Mouse (Mus musculus) heart, embryonic 14.5 days (tissue): Measurements from ENCODE around the gene Pgc. TPM values are rescaled to one million over a fixed set of nuclear protein-coding genes. Genes with fewer than 3 reads are reported as not detected.

ENCODE experiments used
- ATAC-seq: fragments of 200-750 bp; cut with Nextera tagmentation; 2 replicates; pipeline ENCODE4 v1.8.0; 2017; ENCODE audit warnings: low read depth, moderate TSS enrichment; ENCODE audit not compliant: insufficient number of reproducible peaks, insufficient read depth, low FRiP score
- H3K27ac ChIP-seq, 2 experiments: fragments of 200-500 bp in 1 of 2; fragments of 300-500 bp in 1 of 2; sonication (generic) in 1 of 2; replicated peaks in 1 of 2; 2 replicates each; pipeline ENCODE4 v1.5.1; 2012 to 2014; ENCODE audit warnings: low read depth in 2 of 2, low read length in 2 of 2, control low read depth in 1 of 2, mild to moderate bottlenecking in 1 of 2, mixed read lengths in 1 of 2; ENCODE audit not compliant: control insufficient read depth in 1 of 2, insufficient read depth in 1 of 2
- H3K27me3 ChIP-seq: fragments of 300-500 bp; sonication (generic); 2 replicates; pipeline ENCODE4 v1.6.1; 2014; ENCODE audit warnings: mild to moderate bottlenecking, low read length, control low read depth; ENCODE audit not compliant: control insufficient read depth, insufficient read depth
- H3K36me3 ChIP-seq: fragments of 300-500 bp; sonication (generic); 2 replicates; pipeline ENCODE4 v1.6.1; 2014; ENCODE audit warnings: mild to moderate bottlenecking, control low read depth, low read length, mixed read lengths; ENCODE audit not compliant: control insufficient read depth, insufficient read depth
- H3K4me1 ChIP-seq, 2 experiments: fragments of 200-500 bp in 1 of 2; fragments of 300-500 bp in 1 of 2; sonication (generic) in 1 of 2; 2 replicates each; pipeline ENCODE4 v1.6.1; 2012 to 2014; ENCODE audit warnings: low read length in 2 of 2, control low read depth in 1 of 2, mixed read lengths in 1 of 2; ENCODE audit not compliant: control insufficient read depth in 2 of 2, insufficient read depth in 2 of 2
- H3K4me2 ChIP-seq: fragments of 300-500 bp; sonication (generic); 2 replicates; pipeline ENCODE4 v1.6.1; 2014; ENCODE audit warnings: mild to moderate bottlenecking, low read length
- H3K4me3 ChIP-seq, 2 experiments: fragments of 200-500 bp in 1 of 2; fragments of 300-500 bp in 1 of 2; sonication (generic) in 1 of 2; 2 replicates each; pipeline ENCODE4 v1.5.1; 2012 to 2014; ENCODE audit warnings: low read length in 2 of 2, mild to moderate bottlenecking in 2 of 2, control low read depth in 1 of 2, low read depth in 1 of 2, moderate library complexity in 1 of 2; ENCODE audit not compliant: control insufficient read depth in 1 of 2, insufficient read depth in 1 of 2
- H3K9ac ChIP-seq: fragments of 300-500 bp; sonication (generic); 2 replicates; pipeline ENCODE4 v1.6.1; 2014; ENCODE audit warnings: mild to moderate bottlenecking, low read length
- H3K9me3 ChIP-seq: fragments of 300-500 bp; sonication (generic); 2 replicates; pipeline ENCODE4 v1.6.1; 2016; ENCODE audit warnings: low read length, control low read depth; ENCODE audit not compliant: control insufficient read depth
- WGBS: fragments of 180-500 bp; shearing (Covaris S2); extraction: QIAGEN DNeasy Blood & Tissue Kit; methylation state at CpG from one replicate; pipeline ENCODE4 v1.1.7; 2014; 5-methylcytosine and 5-hydroxymethylcytosine counted together
- polyA plus RNA-seq: library from polyadenylated mRNA; unstranded; fragments of >200 nt; fragmentation: Nextera tagmentation; extraction: Ambion mirVana; gene quantifications from 2 replicates; pipeline ENCODE4 v1.2.1, GENCODE M21; 2014

The Pgc gene
- polyA plus RNA-seq, 1 experiment from 2014 or later, result 0.15 TPM

DNA sequence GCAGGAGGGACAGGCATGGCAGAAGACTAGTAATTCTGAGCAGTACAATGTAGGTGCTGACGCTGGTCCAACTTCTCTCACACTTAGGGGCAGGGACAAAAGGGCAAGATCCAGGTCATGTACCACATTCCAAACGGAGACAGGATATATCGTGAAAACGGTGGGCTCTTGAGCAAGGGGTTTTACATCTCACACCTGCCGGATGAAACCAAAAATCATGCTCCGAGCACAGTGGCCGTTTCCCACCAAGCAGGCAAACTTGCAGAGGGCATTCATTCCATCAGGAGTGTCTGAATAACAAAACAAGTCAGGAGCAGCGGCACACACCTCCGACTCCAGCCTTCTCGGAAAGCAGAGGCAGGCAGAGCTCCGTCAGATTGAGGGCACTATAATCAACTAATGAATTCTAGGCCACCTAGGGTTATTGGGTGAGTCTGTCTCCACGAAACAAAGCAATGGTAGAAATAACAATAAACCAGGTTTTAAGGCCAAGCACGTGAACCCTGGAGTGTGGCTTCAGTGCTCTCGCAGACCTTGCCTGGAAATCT, 9.0 kb downstream of the Pgc start:
- ATAC-seq, result no peak
- Histone ChIP-seq H3K9ac (no peak overlapping the region), H3K27me3 (no peaks in the 10 kb centered on the region), H3K9me3 (no peaks in the 10 kb centered on the region), H3K4me3 (no peak overlapping the region), H3K4me2 (no peak overlapping the region), H3K36me3 (0 out of 2 replicates have a peak, but pooled peaks cover 5% of the 10 kb centered on the region), H3K27ac (no peak overlapping the region), H3K4me1 (peaks cover 12 to 21% of the 10 kb centered on the region in 2 experiments)
- WGBS, result 75% methylated on average over 14 of the region's 14 CpGs

DNA sequence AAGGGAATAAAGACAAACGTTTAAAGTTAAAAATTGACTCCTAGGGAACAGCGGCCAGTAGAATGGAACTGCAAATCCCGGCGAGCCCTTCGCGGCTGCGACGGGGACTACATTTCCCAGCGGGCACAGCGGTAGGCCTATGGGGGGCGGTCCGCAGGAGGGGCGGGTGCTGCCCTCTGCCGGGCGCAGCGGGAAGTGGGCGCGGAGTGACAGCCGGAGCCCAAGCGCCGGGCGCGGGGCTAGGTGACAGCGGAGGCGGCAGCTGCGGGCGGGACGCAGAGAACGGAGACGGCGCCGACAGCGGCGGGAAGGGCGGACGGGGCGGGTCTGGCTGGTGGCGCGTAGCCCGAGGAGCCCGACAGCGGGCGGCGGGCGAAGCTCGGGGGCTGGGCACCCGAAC, 10.2 kb downstream of the Pgc start, which contains the start of gene Tfeb:
Tfeb (plus strand) TSS at position 175 of the 400 bp plus-strand sequence.
- Histone ChIP-seq H3K4me2 (peak within 1 kb of the TSS; percentile 82), H3K9me3 (no peaks in the 10 kb centered on the region), H3K4me1 (peaks cover 17 to 32% of the 10 kb centered on the region in 2 experiments), H3K36me3 (0 out of 2 replicates have a peak, but pooled peaks cover 5% of the 10 kb centered on the region), H3K9ac (peak within 1 kb of the TSS; percentile 95), H3K27ac (peak within 1 kb of the TSS; percentile 89 to 95), H3K27me3 (no peaks in the 10 kb centered on the region), H3K4me3 (peak within 1 kb of the TSS; percentile 88 to 90)
- peak; percentile 68 for ATAC-seq
- under 1% methylated on average over 45 of the region's 47 CpGs for WGBS

DNA sequence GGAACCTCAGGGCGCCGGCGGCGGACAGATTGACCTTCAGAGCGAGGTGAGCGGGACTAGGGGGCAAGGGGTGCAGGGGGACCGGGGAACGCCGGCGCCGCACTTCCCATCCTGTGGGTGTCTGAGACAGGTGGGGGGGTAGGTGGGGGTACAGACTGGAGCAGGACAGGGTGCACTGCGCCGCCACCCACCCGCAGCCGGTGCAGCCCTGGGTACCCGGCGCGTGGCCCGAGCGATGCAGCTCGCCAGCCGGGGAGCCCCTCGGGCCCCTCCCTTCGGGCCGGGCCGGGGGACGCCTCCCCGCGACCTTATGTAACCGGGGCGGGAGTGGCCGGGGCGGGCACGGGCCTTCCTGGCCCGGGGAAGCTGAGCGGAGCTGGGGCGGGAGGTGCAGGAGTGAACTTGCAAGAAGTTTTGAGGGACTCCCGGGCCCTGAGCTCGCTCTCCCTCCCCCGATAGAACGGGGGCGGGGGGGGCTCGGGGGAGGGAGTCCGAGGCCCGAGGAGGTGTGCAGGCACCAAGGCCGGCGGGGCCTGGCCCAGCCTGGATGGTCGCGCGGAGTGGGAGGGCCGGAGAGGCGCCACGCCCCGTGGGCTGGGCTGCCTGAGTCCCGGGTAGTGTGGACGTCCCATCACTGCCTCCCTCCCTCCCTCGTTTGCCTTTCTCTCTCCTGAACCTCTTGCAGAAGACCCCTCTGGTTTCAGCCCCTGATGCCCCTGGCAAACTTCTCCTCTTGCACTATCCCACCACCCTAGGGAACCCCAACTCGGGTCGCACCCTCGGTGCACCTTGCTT, 10.8 kb downstream of the Pgc start:
- WGBS, result under 1% methylated on average over 33 of the region's 60 CpGs
- Histone ChIP-seq H3K9ac (peak overlapping the region; percentile 95), H3K4me2 (peak overlapping the region; percentile 82), H3K9me3 (no peaks in the 10 kb centered on the region), H3K4me1 (peaks cover 17 to 32% of the 10 kb centered on the region in 2 experiments), H3K27me3 (no peaks in the 10 kb centered on the region), H3K4me3 (peak overlapping the region; percentile 88 to 90), H3K36me3 (0 out of 2 replicates have a peak, but pooled peaks cover 5% of the 10 kb centered on the region), H3K27ac (peak overlapping the region; percentile 89 to 95)
- peak; percentile 87 for ATAC-seq

- Histone ChIP-seq H3K9ac (peak overlapping the region; percentile 95), H3K27ac (peak overlapping the region; percentile 59 to 95), H3K27me3 (no peaks in the 10 kb centered on the region), H3K4me3 (peak overlapping the region; percentile 88 to 90), H3K4me2 (peak overlapping the region; percentile 82), H3K9me3 (no peaks in the 10 kb centered on the region), H3K36me3 (0 out of 2 replicates have a peak, but pooled peaks cover 5% of the 10 kb centered on the region), H3K4me1 (peaks cover 21 to 40% of the 10 kb centered on the region in 2 experiments)
- ATAC-seq, result peak; percentile 45
- WGBS, result under 1% methylated on average over 59 of the region's 61 CpGs
Observed at GRCm38 (mm10) chr17:47738066-47738878, 11.6 kb downstream of the Pgc start.

DNA sequence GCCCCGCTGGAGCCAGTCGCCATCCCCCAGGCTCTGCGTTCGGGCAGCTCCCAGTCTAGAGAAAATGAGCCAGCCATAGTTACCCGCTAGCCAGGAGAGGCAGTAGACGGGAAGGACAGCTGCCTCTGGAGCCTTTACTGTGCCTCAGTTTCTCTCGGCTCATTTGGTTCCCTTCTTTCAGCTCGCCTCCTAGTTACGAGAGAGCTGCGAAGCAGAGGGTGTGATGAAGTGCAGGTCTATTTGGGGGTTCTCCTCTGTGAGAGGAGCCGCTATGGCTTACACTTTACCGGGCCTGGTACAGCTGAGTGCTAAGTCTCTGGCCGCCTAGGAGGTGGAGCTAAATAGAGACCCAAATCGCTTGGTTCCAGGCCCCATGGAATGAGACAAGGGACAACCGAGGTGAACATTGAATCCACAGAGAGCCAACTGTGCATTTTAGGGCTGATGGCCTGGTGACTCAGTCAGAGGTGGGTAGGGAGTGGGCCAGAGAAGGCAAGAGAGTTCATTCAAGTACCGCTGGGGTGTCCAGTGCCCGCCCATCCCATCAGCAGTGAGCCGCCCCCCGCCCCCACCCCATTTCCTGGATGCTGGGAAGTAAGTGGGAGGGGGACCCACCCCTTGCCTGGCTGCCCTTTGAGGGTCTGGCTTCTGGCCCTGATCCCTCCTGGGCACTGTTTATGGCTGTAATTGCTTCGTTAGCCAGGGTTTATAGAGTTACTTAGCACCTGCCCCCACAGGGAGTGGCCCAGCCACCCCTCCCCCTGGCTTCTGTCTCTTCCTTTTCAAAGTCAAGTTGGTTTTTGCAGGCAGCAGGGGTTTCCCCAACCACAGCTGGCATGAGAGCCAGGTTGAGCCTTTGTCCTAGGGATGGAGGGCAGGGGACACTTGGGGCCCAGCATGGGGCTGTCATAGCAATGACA, 12.5 kb downstream of the Pgc start:
- Histone ChIP-seq H3K4me3 (peak overlapping the region; percentile 88 to 90), H3K4me2 (peak overlapping the region; percentile 82), H3K9ac (peak overlapping the region; percentile 95), H3K4me1 (peaks cover 25 to 45% of the 10 kb centered on the region in 2 experiments), H3K9me3 (no peaks in the 10 kb centered on the region), H3K27me3 (no peaks in the 10 kb centered on the region), H3K36me3 (0 out of 2 replicates have a peak, but pooled peaks cover 5% of the 10 kb centered on the region), H3K27ac (peak overlapping the region; percentile 6 to 95; a peak in 2 of 4 replicates)
- ATAC-seq, result no peak
- 17% methylated on average over 20 of the region's 20 CpGs for WGBS

- peaks cover 6% of the 10 kb centered on the region; the same call in 1 of the 2 replicates for H3K9me3 ChIP-seq
- no peaks in the 10 kb centered on the region for H3K27me3 ChIP-seq
- 85% methylated on average over 2 of the region's 2 CpGs for WGBS
- H3K9ac ChIP-seq, result no peak overlapping the region
- H3K4me1 ChIP-seq, result peaks cover 25 to 45% of the 10 kb centered on the region in 2 experiments
- no peak overlapping the region for H3K4me3 ChIP-seq
- H3K36me3 ChIP-seq, result 0 out of 2 replicates have a peak, but pooled peaks cover 5% of the 10 kb centered on the region
- no peak overlapping the region for H3K27ac ChIP-seq
- ATAC-seq, result no peak
- H3K4me2 ChIP-seq, result no peak overlapping the region
Observed at GRCm38 (mm10) chr17:47740186-47740585, 13.5 kb downstream of the Pgc start.
